In the genomic region with DNA sequence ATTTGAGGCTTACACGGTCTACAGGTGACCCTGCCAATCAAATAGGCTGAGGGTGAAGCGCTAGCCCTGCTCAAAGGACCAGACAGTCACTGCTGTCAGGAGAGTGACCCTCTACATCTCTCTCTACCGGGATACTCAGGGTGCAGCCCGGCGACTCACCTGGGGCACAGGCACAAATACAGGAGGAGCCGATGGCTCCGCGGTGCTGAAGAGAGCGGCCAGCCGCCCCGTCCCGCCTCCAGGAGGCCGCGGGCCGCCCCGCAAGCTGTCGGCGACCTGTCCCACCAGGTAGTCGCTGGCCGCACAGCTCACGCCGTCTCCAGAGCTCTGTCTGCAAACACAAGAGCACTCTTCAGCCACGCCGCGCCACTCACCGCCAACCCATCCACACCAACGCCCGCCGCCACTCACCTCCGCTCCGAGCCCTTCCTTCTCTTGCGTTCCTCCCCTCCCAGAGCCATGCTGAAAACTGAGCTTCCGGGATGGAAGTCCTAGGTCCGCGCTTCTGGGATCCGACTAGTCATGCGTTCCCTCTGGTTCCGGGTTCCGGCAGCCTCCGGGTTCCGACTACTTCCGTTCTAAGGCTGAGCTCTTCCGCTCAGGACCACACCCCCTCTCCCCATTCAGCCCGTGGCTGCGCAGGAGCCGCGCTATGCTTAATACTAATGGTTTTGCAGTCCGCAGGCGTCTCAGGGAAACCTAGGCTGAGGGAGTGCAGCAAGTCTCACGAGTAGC, we compare ENCODE assay signal across 8 mouse cellular contexts. TPM values are rescaled to one million over a fixed set of nuclear protein-coding genes. Genes with fewer than 3 reads are reported as not detected.
A peak's percentile ranks its signal among the peaks of the same experiment; 100 is the strongest.
DNase-seq lines count a peak whose midpoint lies in the region; ATAC-seq and TF ChIP-seq lines count a peak whose summit lies in the region.

A gene (minus strand): TSS at position 493 of the 735 bp plus-strand sequence.

- H3K27me3 ChIP-seq in forebrain, embryonic 15.5 days = no peaks in the 10 kb centered on the region

- peak; percentile 98 for ATAC-seq in forebrain, embryonic 15.5 days (replicated peaks)
- peak; percentile 98 for ATAC-seq in neutrophil, adult 5-6 weeks (ENCODE audit: extremely low read depth, insufficient number of reproducible peaks, low FRiP score, poor library complexity, severe bottlenecking)

- H3K36me3 ChIP-seq in forebrain, embryonic 15.5 days = peaks cover 19% of the 10 kb centered on the region; the same call in 1 of the 2 replicates

- TF ChIP-seq POLR2A in lung, adult 2 months (IDR thresholded peaks at IDR 0.05; ENCODE audit: borderline replicate concordance, extremely low read depth, low read depth, low read length) = peak; percentile 66; the same call in 1 of the 2 replicates

- intact Hi-C loops in heart, postnatal 25 days (cut with DNase I) = loop anchor here (2.0 to 5.0 kb wide), 3 partner anchors 24 to 893 kb away; no protein-coding TSS in a partner anchor

- no peak for TF ChIP-seq CTCF in lung, adult 2 months (IDR thresholded peaks at IDR 0.05; ENCODE audit: insufficient read depth, low read length)

- H3K9ac ChIP-seq in forebrain, embryonic 15.5 days (replicated peaks) = peak within 1 kb of the TSS; percentile 77

- peak within 1 kb of the TSS; percentile 78 for H3K4me3 ChIP-seq in forebrain, embryonic 15.5 days
- peak within 1 kb of the TSS; percentile 88 for H3K4me3 ChIP-seq in lung, adult 2 months (replicated peaks; ENCODE audit: extremely low read depth, low read depth, low read length)

- under 1% methylated on average over 50 of the region's 50 CpGs for WGBS in forebrain, embryonic 15.5 days
- under 1% methylated on average over 50 of the region's 50 CpGs for WGBS in lung, adult 2 months

- peak within 1 kb of the TSS; percentile 89 for H3K27ac ChIP-seq in forebrain, embryonic 15.5 days (replicated peaks)

- peak; percentile 99 for DNase-seq in ES-CJ7 (ENCODE audit: low read depth, low spot score)
- peak; percentile 92 for DNase-seq in cerebellum, adult 11 months
- DNase-seq in heart, postnatal 25 days (ENCODE audit: low spot score) = peak; percentile 82
- peak; percentile 90 to 95 for DNase-seq in layer of hippocampus, adult 18-20 months (ENCODE audit: low spot score in 2 of 2)
- peak; percentile 89 for DNase-seq in lung, adult 2 months
- DNase-seq in thymus, adult 18-20 months = peak; percentile 80 to 85

- H3K4me1 ChIP-seq in forebrain, embryonic 15.5 days = peaks cover 10% of the 10 kb centered on the region
- peaks cover 2% of the 10 kb centered on the region; the same call in 1 of the 2 replicates for H3K4me1 ChIP-seq in lung, adult 2 months (ENCODE audit: control insufficient read depth, insufficient read depth, low read length)

- H3K9me3 ChIP-seq in forebrain, embryonic 15.5 days = no peaks in the 10 kb centered on the region

- H3K4me2 ChIP-seq in forebrain, embryonic 15.5 days (replicated peaks) = peak within 1 kb of the TSS; percentile 83

RNA-seq across cellular contexts. Expression of the gene that starts here (rescaled TPM):
- polyA plus RNA-seq in forebrain, embryonic 15.5 days (2015; fragmentation: Nextera tagmentation; extraction: Ambion mirVana) = 26.4 and 28.2 TPM in 2 replicates
- 1 to 10 TPM; 2.6 to 2.8 TPM for total RNA-seq in heart, postnatal 25 days (2021)
- 10 to 100 TPM; 13.1 to 13.6 TPM for total RNA-seq in layer of hippocampus, adult 18-20 months (2021)
- 2.1 and 2.4 TPM in 2 replicates for polyA plus RNA-seq in lung, adult 2 months (2012; rRNA removed)
- 31.9 and 33.8 TPM in 2 replicates for total RNA-seq in neutrophil, adult 5-6 weeks (2017)

Comparison
In these comparisons a context has a peak if more than half of its experiments do, and no peak if none do; other contexts are left out.
1. Peak in every context shown above with its lines: DNase-seq, ATAC-seq, H3K4me3 ChIP-seq and H3K27ac ChIP-seq.